Mouse (Mus musculus) retina, postnatal 7 days (tissue): ENCODE data around the gene Uhrf2.

Experiments used
- DNase-seq: peaks from one replicate; pipeline ENCODE4 v3.0.0-alpha.2; 2012; ENCODE audit warnings: low read depth, low spot score

Uhrf2 gene

GRCm38 (mm10) chr19:30050584-30050983, 20.3 kb downstream of the Uhrf2 start:
- no peak for DNase-seq

- no peak for DNase-seq
Measured at GRCm38 (mm10) chr19:30051479-30051878, 21.2 kb downstream of the Uhrf2 start.

GRCm38 (mm10) chr19:30054218-30054617, 23.9 kb downstream of the Uhrf2 start:
- DNase-seq, result no peak

GRCm38 (mm10) chr19:30065797-30066196, 35.5 kb downstream of the Uhrf2 start:
- DNase-seq, result no peak

GRCm38 (mm10) chr19:30090163-30090562, 59.9 kb downstream of the Uhrf2 start:
- DNase-seq, result no peak

- no peak for DNase-seq
Measured at GRCm38 (mm10) chr19:30091644-30092295, 61.5 kb downstream of the Uhrf2 start.

GRCm38 (mm10) chr19:30096186-30096585, 65.9 kb downstream of the Uhrf2 start:
- no peak for DNase-seq

- no peak for DNase-seq
Measured at GRCm38 (mm10) chr19:30097039-30097438, 66.7 kb downstream of the Uhrf2 start.

GRCm38 (mm10) chr19:30100571-30100970, 70.3 kb downstream of the Uhrf2 start:
- DNase-seq, result no peak

GRCm38 (mm10) chr19:30102620-30103019, 72.3 kb downstream of the Uhrf2 start:
- DNase-seq, result no peak

- DNase-seq, result no peak
Measured at GRCm38 (mm10) chr19:30105045-30105842, 74.9 kb downstream of the Uhrf2 start.

- no peak for DNase-seq
Measured at GRCm38 (mm10) chr19:30107221-30107845, 77.0 kb downstream of the Uhrf2 start.

GRCm38 (mm10) chr19:30108616-30109015, 78.3 kb downstream of the Uhrf2 start:
- DNase-seq, result no peak

GRCm38 (mm10) chr19:30109122-30109521, 78.8 kb downstream of the Uhrf2 start:
- DNase-seq, result no peak

- DNase-seq, result no peak
Measured at GRCm38 (mm10) chr19:30111421-30111820, 81.1 kb downstream of the Uhrf2 start.

GRCm38 (mm10) chr19:30112961-30113688, 82.8 kb downstream of the Uhrf2 start:
- no peak for DNase-seq

- DNase-seq, result no peak
Measured at GRCm38 (mm10) chr19:30114919-30115441, 84.7 kb downstream of the Uhrf2 start.

GRCm38 (mm10) chr19:30115606-30116005, 85.3 kb downstream of the Uhrf2 start:
- no peak for DNase-seq

GRCm38 (mm10) chr19:30117241-30117640, 86.9 kb downstream of the Uhrf2 start:
- no peak for DNase-seq

- no peak for DNase-seq
Measured at GRCm38 (mm10) chr19:30117775-30118174, 87.5 kb downstream of the Uhrf2 start.
